Mouse (Mus musculus): ENCODE data around the gene Pacsin1. TPM values are rescaled to one million over a fixed set of nuclear protein-coding genes. Genes with fewer than 3 reads are reported as not detected.
"Not testable (repeated sequence)": the region's sequence is repeated elsewhere in the genome, so short reads cannot be mapped to it uniquely, and the experiment has no call there.

The Pacsin1 gene
- polyA plus RNA-seq, 1 experiment from 2014 or later, result 1.9 TPM

DNA sequence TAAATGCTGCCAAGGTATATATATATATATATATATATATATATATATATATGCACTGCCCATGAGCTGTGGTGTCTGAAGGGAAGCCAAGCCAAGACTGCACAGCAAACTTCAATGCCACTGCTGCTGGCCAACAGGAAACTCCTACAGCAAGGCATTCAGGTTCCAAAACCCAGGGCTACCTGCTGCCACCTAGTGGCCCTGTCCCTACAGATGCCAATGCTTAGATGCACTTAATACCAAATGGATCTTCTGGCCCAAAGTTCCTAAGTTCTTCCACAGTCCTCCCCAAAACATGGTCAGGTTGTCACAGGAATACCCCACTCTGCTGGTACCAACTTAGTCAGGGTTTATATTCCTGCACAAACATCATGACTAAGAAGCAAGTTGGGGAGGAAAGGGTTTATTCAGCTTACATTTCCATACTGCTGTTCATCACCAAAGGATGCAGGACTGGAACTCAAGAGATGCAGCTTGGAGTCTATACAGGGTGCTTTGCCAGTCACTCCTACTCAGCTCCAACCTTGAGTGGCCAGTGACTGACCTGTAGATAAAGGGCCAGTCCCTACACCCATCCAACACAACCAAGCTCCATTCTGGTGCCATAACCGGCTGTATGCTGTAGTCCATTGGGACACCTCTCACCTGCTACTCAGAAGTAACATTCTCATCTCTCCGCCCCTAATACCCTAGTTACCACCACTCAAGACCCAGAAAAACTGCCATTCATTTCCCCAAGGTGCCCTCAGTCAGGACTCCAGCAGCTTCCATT lies 25.9 kb upstream of the Pacsin1 start:
- no peak overlapping the region for H3K9ac ChIP-seq (ENCODE audit: low read length)
- H3K4me2 ChIP-seq (ENCODE audit: low read depth, low read length), result no peak overlapping the region
- no peak overlapping the region for H3K27ac ChIP-seq (ENCODE audit: low read length)
- peaks cover 10% of the 10 kb centered on the region for H3K4me1 ChIP-seq (replicated peaks; ENCODE audit: control insufficient read depth, insufficient read depth, low read length)
- no peaks in the 10 kb centered on the region for H3K9me3 ChIP-seq (ENCODE audit: control insufficient read depth, low read length)
- 62% methylated on average over 2 of the region's 2 CpGs for WGBS
- H3K4me3 ChIP-seq (ENCODE audit: low read length), result no peak overlapping the region
- peaks cover 34% of the 10 kb centered on the region for H3K36me3 ChIP-seq (ENCODE audit: control insufficient read depth, insufficient read depth, low read length)
- ATAC-seq (ENCODE audit: low read depth), result peak; percentile 39
- H3K27me3 ChIP-seq (ENCODE audit: control insufficient read depth, insufficient read depth, low read depth, low read length), result no peaks in the 10 kb centered on the region

DNA sequence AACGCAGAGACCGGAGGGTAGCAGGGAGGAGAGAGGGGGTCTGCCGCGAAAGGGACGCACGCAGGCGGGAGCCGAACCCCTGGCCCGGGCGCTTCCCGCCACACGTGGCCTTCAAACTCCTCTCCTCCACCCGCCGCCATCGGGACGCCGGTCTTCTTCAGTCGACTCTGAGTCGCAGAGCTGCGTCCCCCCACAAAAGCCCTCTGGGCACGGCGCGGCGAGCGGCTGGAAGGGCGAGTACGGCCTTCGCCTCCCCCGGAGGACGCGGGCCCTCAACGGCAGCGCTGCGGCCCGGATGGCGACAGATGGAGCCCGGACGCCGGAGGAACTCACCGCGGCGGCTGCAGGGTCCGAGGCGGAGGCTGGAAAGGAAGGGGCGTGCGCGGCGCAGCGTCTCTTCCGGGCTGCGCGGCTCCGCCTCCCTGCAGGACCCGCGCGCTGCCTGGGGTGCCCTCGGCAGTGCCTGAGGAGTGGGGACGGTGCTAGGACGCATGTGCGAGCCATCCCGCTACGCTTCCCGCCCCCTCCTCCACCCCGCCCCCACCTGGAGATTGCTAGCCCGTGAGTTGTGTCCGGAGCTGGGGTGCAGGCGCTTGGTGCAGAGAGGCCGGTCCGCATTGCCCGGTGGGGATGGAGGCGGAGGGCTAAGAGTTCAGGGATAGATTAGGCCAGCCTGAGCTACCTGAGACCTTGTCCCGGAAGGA lies 20.3 kb upstream of the Pacsin1 start, which contains the start of gene RPS10-NUDT3:
Gene RPS10-NUDT3, minus strand, starts transcription at position 352 of the 704 bp plus-strand sequence.
- peak within 1 kb of the TSS; percentile 87 for H3K4me2 ChIP-seq (ENCODE audit: low read depth, low read length)
- peak; percentile 98 for ATAC-seq (ENCODE audit: low read depth)

DNA sequence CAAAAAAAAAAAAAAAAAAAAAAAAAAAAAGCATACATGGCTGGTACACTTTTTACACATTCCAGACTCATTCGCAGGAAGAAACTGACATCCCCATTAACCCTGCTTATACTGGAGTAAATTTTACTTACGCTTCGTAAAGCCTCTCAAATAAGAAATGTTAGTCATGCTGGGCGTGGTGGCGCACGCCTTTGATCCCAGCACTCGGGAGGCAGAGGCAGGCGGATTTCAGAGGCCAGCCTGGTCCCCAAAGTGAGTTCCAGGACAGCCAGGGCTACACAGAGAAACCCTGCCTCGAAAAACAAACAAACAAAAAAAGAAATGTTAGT lies 19.8 kb upstream of the Pacsin1 start:
- Histone ChIP-seq H3K4me1 (replicated peaks; ENCODE audit: control insufficient read depth, insufficient read depth, low read length) (peaks cover 10% of the 10 kb centered on the region), H3K9ac (ENCODE audit: low read length) (peak overlapping the region; percentile 62)

More for the DNA sequence above, 20.3 kb upstream of the Pacsin1 start, which contains the start of gene RPS10-NUDT3:
- H3K36me3 ChIP-seq (ENCODE audit: control insufficient read depth, insufficient read depth, low read length), result peaks cover 33% of the 10 kb centered on the region
- under 1% methylated on average over 72 of the region's 72 CpGs for WGBS
- no peaks in the 10 kb centered on the region for H3K9me3 ChIP-seq (ENCODE audit: control insufficient read depth, low read length)
- H3K27me3 ChIP-seq (ENCODE audit: control insufficient read depth, insufficient read depth, low read depth, low read length), result no peaks in the 10 kb centered on the region
- peak within 1 kb of the TSS; percentile 97 for H3K4me3 ChIP-seq (ENCODE audit: low read length)
- H3K9ac ChIP-seq (ENCODE audit: low read length), result peak within 1 kb of the TSS; percentile 96
- peaks cover 10% of the 10 kb centered on the region for H3K4me1 ChIP-seq (replicated peaks; ENCODE audit: control insufficient read depth, insufficient read depth, low read length)
- peak within 1 kb of the TSS; percentile 71 for H3K27ac ChIP-seq (ENCODE audit: low read length)

DNA sequence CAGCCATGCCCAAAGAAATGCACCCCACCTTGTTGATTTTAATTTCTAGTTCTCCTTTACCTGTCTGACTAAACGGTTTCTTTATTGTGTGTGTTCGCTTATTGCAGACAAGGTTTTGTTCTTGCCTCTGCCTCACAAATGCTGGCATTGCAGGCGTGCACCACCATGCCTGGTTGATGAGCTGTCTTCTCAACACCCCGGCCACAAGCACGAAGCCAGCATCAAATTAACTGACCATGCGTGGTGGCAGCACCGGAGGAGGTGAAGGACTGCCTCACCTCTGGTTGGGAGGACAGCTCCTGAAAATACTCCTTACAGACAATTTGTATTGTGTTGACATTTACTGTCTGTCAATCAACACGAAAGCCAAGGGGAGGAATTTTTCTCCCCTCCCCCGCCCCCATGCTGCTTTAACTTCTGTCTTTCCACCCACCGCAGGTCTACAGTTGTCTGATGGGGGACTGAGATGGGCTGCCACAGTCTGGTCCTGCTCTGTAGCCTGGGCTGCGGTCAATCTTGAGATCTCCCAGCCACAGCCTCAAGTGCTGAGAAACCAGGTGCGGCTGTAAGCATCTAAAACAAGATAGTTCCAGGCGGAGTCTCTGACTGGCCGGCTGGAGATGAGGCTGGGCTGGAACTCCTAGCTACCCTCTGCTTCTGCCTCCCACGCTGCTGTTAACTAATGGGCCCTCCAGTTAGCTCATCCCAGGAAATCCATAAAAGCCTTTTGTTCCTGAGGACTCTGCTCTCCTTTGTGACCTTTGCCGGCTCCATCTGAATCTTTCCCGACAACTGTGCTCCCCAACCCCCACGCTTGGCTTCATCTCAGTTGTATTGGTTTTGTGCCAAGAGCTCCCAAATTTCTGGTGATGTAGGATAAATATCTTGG lies 18.9 kb upstream of the Pacsin1 start, which contains the start of gene Rps10:
Gene Rps10, minus strand, starts transcription at position 538 of the 889 bp plus-strand sequence.
- Histone ChIP-seq H3K27ac (ENCODE audit: low read length) (peak within 1 kb of the TSS; percentile 66), H3K4me1 (replicated peaks; ENCODE audit: control insufficient read depth, insufficient read depth, low read length) (peaks cover 10% of the 10 kb centered on the region), H3K4me2 (ENCODE audit: low read depth, low read length) (peak within 1 kb of the TSS; percentile 58), H3K27me3 (ENCODE audit: control insufficient read depth, insufficient read depth, low read depth, low read length) (no peaks in the 10 kb centered on the region), H3K9ac (ENCODE audit: low read length) (peak within 1 kb of the TSS; percentile 62), H3K9me3 (ENCODE audit: control insufficient read depth, low read length) (no peaks in the 10 kb centered on the region), H3K4me3 (ENCODE audit: low read length) (peak within 1 kb of the TSS; percentile 97), H3K36me3 (ENCODE audit: control insufficient read depth, insufficient read depth, low read length) (peaks cover 19% of the 10 kb centered on the region)
- 44% methylated on average over 18 of the region's 18 CpGs for WGBS
- ATAC-seq (ENCODE audit: low read depth), result no peak

More for the DNA sequence above, 19.8 kb upstream of the Pacsin1 start:
- peaks cover 27% of the 10 kb centered on the region for H3K36me3 ChIP-seq (ENCODE audit: control insufficient read depth, insufficient read depth, low read length)
- H3K4me3 ChIP-seq (ENCODE audit: low read length), result peak overlapping the region; percentile 97
- peak overlapping the region; percentile 66 for H3K27ac ChIP-seq (ENCODE audit: low read length)
- 30% methylated on average over 9 of the region's 9 CpGs for WGBS
- not testable (repeated sequence) for H3K27me3 ChIP-seq (ENCODE audit: control insufficient read depth, insufficient read depth, low read depth, low read length); ATAC-seq (ENCODE audit: low read depth); H3K9me3 ChIP-seq (ENCODE audit: control insufficient read depth, low read length)
- H3K4me2 ChIP-seq (ENCODE audit: low read depth, low read length), result peak overlapping the region; percentile 58

DNA sequence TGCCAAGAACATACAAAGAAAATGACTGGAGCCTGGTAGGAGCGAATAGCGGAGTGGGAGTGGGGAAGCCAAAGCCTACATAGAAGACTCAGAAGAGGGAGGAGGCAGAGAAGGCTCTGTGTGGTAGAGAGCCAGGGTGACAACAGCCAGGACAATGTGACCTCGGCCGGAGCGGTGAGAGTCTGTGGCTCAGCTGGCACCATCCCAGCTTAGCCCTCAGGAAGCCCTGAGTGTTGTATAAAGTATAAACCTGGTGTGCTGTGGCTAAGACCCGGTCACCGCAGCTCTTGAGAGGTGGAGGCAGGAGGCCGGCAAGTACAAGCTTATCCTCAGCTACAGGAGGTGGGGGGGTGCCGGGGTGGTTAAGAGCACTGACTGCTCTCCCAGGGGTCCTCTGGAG lies 18.0 kb upstream of the Pacsin1 start:
- Histone ChIP-seq H3K9me3 (ENCODE audit: control insufficient read depth, low read length) (no peaks in the 10 kb centered on the region), H3K9ac (ENCODE audit: low read length) (no peak overlapping the region), H3K27me3 (ENCODE audit: control insufficient read depth, insufficient read depth, low read depth, low read length) (no peaks in the 10 kb centered on the region), H3K4me2 (ENCODE audit: low read depth, low read length) (no peak overlapping the region), H3K27ac (ENCODE audit: low read length) (no peak overlapping the region), H3K4me1 (replicated peaks; ENCODE audit: control insufficient read depth, insufficient read depth, low read length) (peaks cover 11% of the 10 kb centered on the region), H3K36me3 (ENCODE audit: control insufficient read depth, insufficient read depth, low read length) (peaks cover 9% of the 10 kb centered on the region), H3K4me3 (ENCODE audit: low read length) (no peak overlapping the region)
- WGBS, result 44% methylated on average over 9 of the region's 9 CpGs
- no peak for ATAC-seq (ENCODE audit: low read depth)

DNA sequence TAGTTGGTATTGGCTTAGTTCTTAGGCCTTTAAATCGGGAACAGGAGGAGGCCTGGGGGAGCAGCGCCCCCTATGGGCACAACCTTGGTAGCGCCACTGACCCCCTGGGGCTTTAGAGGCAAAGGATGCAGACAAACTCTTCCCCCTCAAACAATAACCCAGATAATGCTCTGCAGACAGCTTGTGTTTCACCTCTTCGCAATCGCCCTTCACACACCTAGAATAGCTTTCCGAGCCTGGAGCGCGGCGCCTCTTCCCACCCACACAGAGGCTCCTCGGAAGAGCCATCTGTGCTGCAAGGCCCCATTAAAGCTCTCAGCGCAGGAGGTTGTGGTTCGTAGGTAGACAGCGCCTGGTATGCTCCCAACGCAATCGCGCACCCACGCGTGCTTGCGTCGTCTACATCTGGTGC lies 16.4 kb upstream of the Pacsin1 start:
- no peaks in the 10 kb centered on the region for H3K27me3 ChIP-seq (ENCODE audit: control insufficient read depth, insufficient read depth, low read depth, low read length)
- 80% methylated on average over 20 of the region's 20 CpGs for whole genome bisulfite sequencing
- H3K9me3 ChIP-seq (ENCODE audit: control insufficient read depth, low read length), result no peaks in the 10 kb centered on the region
- peaks cover 11% of the 10 kb centered on the region for H3K4me1 ChIP-seq (replicated peaks; ENCODE audit: control insufficient read depth, insufficient read depth, low read length)
- ATAC-seq (ENCODE audit: low read depth), result no peak
- no peak overlapping the region for H3K4me3 ChIP-seq (ENCODE audit: low read length)
- H3K4me2 ChIP-seq (ENCODE audit: low read depth, low read length), result no peak overlapping the region
- H3K9ac ChIP-seq (ENCODE audit: low read length), result no peak overlapping the region
- H3K27ac ChIP-seq (ENCODE audit: low read length), result no peak overlapping the region
- 0 out of 2 replicates have a peak, but pooled peaks cover under 1% of the 10 kb centered on the region for H3K36me3 ChIP-seq (ENCODE audit: control insufficient read depth, insufficient read depth, low read length)

DNA sequence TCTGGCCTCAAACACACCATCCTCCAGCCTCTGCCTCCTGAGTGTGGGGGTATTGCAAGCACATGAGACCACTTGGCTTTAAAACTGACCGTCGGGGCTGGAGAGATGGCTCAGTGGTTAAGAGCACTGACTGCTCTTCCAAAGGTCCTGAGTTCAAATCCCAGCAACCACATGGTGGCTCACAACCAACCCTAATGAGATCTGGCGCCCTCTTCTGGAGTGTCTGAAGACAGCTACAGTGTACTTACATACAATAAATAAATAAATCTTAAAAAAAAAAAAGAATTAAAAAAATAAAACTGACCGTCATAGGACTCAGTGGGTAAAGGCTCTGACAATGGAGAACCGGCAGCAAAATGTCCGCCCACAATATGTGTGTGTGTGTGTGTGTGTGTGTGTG lies 15.5 kb upstream of the Pacsin1 start:
- 86% methylated on average over 6 of the region's 6 CpGs for WGBS
- H3K9ac ChIP-seq (ENCODE audit: low read length), result not testable (repeated sequence)

DNA sequence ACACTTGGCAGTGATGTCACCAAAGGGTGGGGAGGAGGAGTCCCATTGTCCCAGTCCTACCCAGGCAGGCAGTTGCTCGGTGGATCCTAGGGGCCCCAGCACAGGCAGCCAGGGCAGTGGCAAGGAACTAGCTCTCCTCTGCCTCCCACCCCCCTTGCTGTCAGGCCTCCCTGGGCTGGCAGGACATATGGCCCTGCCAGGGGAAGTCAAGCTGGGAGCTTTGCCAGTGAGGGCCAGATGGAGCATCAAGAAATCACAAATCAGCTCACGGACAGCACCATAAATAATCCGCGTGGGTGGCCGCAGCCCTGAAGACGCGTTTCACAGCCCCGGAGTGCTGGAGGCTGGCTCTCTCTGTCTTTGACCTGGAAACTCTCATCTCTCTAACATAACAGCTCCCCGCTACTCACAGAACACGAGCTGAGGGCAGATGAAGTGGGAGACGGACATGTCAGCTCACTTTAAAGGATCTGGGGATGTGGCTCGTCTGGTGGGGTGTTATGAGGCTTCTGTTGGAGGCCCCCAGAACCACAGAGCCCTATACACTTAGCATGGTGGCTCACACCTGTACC lies 12.7 kb upstream of the Pacsin1 start:
- H3K27ac ChIP-seq (ENCODE audit: low read length), result peak overlapping the region; percentile 49; the same call in 1 of the 2 replicates
- WGBS, result 15% methylated on average over 12 of the region's 12 CpGs
- H3K4me2 ChIP-seq (ENCODE audit: low read depth, low read length), result peak overlapping the region; percentile 4; the same call in 1 of the 2 replicates
- no peaks in the 10 kb centered on the region for H3K9me3 ChIP-seq (ENCODE audit: control insufficient read depth, low read length)
- H3K27me3 ChIP-seq (ENCODE audit: control insufficient read depth, insufficient read depth, low read depth, low read length), result no peaks in the 10 kb centered on the region
- H3K4me1 ChIP-seq (replicated peaks; ENCODE audit: control insufficient read depth, insufficient read depth, low read length), result peaks cover 10% of the 10 kb centered on the region
- H3K9ac ChIP-seq (ENCODE audit: low read length), result peak overlapping the region; percentile 19; the same call in 1 of the 2 replicates
- ATAC-seq (ENCODE audit: low read depth), result peak; percentile 81
- no peaks in the 10 kb centered on the region for H3K36me3 ChIP-seq (ENCODE audit: control insufficient read depth, insufficient read depth, low read length)
- no peak overlapping the region for H3K4me3 ChIP-seq (ENCODE audit: low read length)

More for the DNA sequence above, 15.5 kb upstream of the Pacsin1 start:
- not testable (repeated sequence) for H3K4me2 ChIP-seq (ENCODE audit: low read depth, low read length); H3K4me3 ChIP-seq (ENCODE audit: low read length); H3K27ac ChIP-seq (ENCODE audit: low read length); H3K36me3 ChIP-seq (ENCODE audit: control insufficient read depth, insufficient read depth, low read length); H3K9me3 ChIP-seq (ENCODE audit: control insufficient read depth, low read length); ATAC-seq (ENCODE audit: low read depth); H3K27me3 ChIP-seq (ENCODE audit: control insufficient read depth, insufficient read depth, low read depth, low read length)
- peaks cover 10% of the 10 kb centered on the region for H3K4me1 ChIP-seq (replicated peaks; ENCODE audit: control insufficient read depth, insufficient read depth, low read length)

Data from lung, embryonic 16.5 days (tissue).